Comparison of ENCODE assay signal across 8 mouse cellular contexts in the genomic region with DNA sequence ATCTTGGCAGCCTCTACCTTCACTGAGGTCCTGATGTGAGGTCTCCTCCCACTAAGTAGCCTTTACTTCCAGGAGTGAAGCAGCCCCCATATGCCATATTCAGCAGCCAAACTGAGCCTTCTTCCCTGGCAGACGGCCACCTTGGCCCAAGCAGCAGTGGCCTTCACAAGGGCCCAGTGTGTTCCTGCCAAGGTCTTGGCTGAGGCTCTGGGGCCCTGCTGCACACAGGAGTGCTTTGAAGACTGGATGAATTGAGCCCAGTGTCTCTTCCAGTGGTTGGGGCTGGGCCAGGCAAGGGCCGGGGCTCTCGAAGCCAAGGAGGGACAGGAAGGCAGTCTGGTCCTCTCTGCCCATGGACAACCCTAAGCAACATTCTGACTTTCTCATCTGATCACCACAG. TPM values are rescaled to one million over a fixed set of nuclear protein-coding genes. Genes with fewer than 3 reads are reported as not detected.
A peak's percentile ranks its signal among the peaks of the same experiment; 100 is the strongest.
DNase-seq lines count a peak whose midpoint lies in the region; ATAC-seq lines count a peak whose summit lies in the region.

No protein-coding gene starts in this region.

- no peak overlapping the region for H3K4me2 ChIP-seq in hindbrain, embryonic 12.5 days (replicated peaks)
- no peak overlapping the region for H3K4me2 ChIP-seq in heart, embryonic 12.5 days

- no peak overlapping the region for H3K9ac ChIP-seq in hindbrain, embryonic 12.5 days
- no peak overlapping the region for H3K9ac ChIP-seq in heart, embryonic 12.5 days

- H3K27me3 ChIP-seq in hindbrain, embryonic 10.5 days (ENCODE audit: insufficient read depth, poor library complexity, severe bottlenecking): peaks cover 10% of the 10 kb centered on the region
- H3K27me3 ChIP-seq in hindbrain, embryonic 12.5 days: no peaks in the 10 kb centered on the region
- no peaks in the 10 kb centered on the region for H3K27me3 ChIP-seq in heart, embryonic 12.5 days (replicated peaks)

- no peak for DNase-seq in hindbrain, embryonic 10.5 days (ENCODE audit: low spot score)
- peak; percentile 89 to 91 for DNase-seq in cerebellum, postnatal 14 days
- DNase-seq in left cerebral cortex, adult 18-20 months (ENCODE audit: low spot score in 2 of 2): peak; percentile 63 to 68
- DNase-seq in right cerebral cortex, postnatal 14 days: peak; percentile 73
- no peak for DNase-seq in embryo, embryonic 11 days
- DNase-seq in T-cell, adult 2 months (ENCODE audit: low spot score): no peak

- H3K36me3 ChIP-seq in hindbrain, embryonic 10.5 days: no peaks in the 10 kb centered on the region
- H3K36me3 ChIP-seq in hindbrain, embryonic 12.5 days: no peaks in the 10 kb centered on the region
- H3K36me3 ChIP-seq in heart, embryonic 12.5 days: no peaks in the 10 kb centered on the region

- no peak overlapping the region for H3K4me3 ChIP-seq in hindbrain, embryonic 10.5 days
- no peak overlapping the region for H3K4me3 ChIP-seq in hindbrain, embryonic 12.5 days
- no peak overlapping the region for H3K4me3 ChIP-seq in heart, embryonic 12.5 days

- peak overlapping the region; percentile 67; the same call in 1 of the 2 replicates for H3K27ac ChIP-seq in hindbrain, embryonic 10.5 days
- no peak overlapping the region; the same call in 1 of the 2 replicates for H3K27ac ChIP-seq in hindbrain, embryonic 12.5 days
- H3K27ac ChIP-seq in heart, embryonic 12.5 days (ENCODE audit: poor library complexity, severe bottlenecking): no peak overlapping the region

- no peak for ATAC-seq in hindbrain, embryonic 12.5 days (ENCODE audit: low FRiP score)
- ATAC-seq in heart, embryonic 12.5 days (ENCODE audit: insufficient number of reproducible peaks, low FRiP score): 0 out of 2 replicates have a peak, but pooled peaks have one; percentile 19

- 84% methylated on average over 3 of the region's 3 CpGs for WGBS in hindbrain, embryonic 10.5 days
- WGBS in hindbrain, embryonic 12.5 days: 74% methylated on average over 3 of the region's 3 CpGs
- 66% methylated on average over 3 of the region's 3 CpGs for WGBS in heart, embryonic 12.5 days

- peaks cover 63% of the 10 kb centered on the region for H3K4me1 ChIP-seq in hindbrain, embryonic 10.5 days (replicated peaks)
- peaks cover 32% of the 10 kb centered on the region for H3K4me1 ChIP-seq in hindbrain, embryonic 12.5 days
- peaks cover 26% of the 10 kb centered on the region for H3K4me1 ChIP-seq in heart, embryonic 12.5 days (replicated peaks)

- H3K9me3 ChIP-seq in hindbrain, embryonic 10.5 days: no peaks in the 10 kb centered on the region
- H3K9me3 ChIP-seq in hindbrain, embryonic 12.5 days (replicated peaks): no peaks in the 10 kb centered on the region
- H3K9me3 ChIP-seq in heart, embryonic 12.5 days (replicated peaks): no peaks in the 10 kb centered on the region

RNA-seq across cellular contexts. Expression of a gene that starts 42.8 kb away (rescaled TPM):
- 18.1 and 19.7 TPM in 2 replicates for polyA plus RNA-seq in hindbrain, embryonic 10.5 days (2016; fragmentation: Nextera tagmentation; extraction: Ambion mirVana)
- 30.2 and 31.0 TPM in 2 replicates for polyA plus RNA-seq in hindbrain, embryonic 12.5 days (2016; fragmentation: Nextera tagmentation; extraction: Ambion mirVana)
- polyA plus RNA-seq in heart, embryonic 12.5 days (2016; fragmentation: Nextera tagmentation; extraction: Ambion mirVana): 17.0 and 18.6 TPM in 2 replicates
- 100 to 1,000 TPM; 177 to 208 TPM for total RNA-seq in left cerebral cortex, adult 18-20 months (2021)

Comparison
In these comparisons a context has a peak if more than half of its experiments do, and no peak if none do; other contexts are left out.
1. DNase-seq: peak in cerebellum, postnatal 14 days (2 of 2), left cerebral cortex, adult 18-20 months (2 of 2) and right cerebral cortex, postnatal 14 days (single experiment); none in hindbrain, embryonic 10.5 days (single experiment), embryo, embryonic 11 days (single experiment) and T-cell, adult 2 months (single experiment).